Mouse (Mus musculus) embryonic fibroblast, embryonic 13.5 days (primary cell): ENCODE measurements around the gene Rps19bp1. TPM values are rescaled to one million over a fixed set of nuclear protein-coding genes. Genes with fewer than 3 reads are reported as not detected.

Experiments used
- H3K27ac ChIP-seq: 2 replicates; pipeline ENCODE4 v1.5.1; 2012; ENCODE audit warnings: low read length, control low read depth, inconsistent platforms; ENCODE audit not compliant: insufficient read depth
- H3K4me1 ChIP-seq: 2 replicates; pipeline ENCODE4 v1.6.1; 2011; ENCODE audit warnings: low read length; ENCODE audit not compliant: control insufficient read depth, insufficient read depth
- H3K4me3 ChIP-seq: 2 replicates; pipeline ENCODE4 v1.5.1; 2011; ENCODE audit warnings: mild to moderate bottlenecking, control low read depth, low read length; ENCODE audit not compliant: insufficient read depth
- CTCF ChIP-seq: IDR thresholded peaks from 2 replicates; pipeline ENCODE4 v1.5.1; 2011; ENCODE audit warnings: mild to moderate bottlenecking, control low read depth, low read length, moderate library complexity, borderline replicate concordance; ENCODE audit not compliant: insufficient read depth
- POLR2A ChIP-seq: IDR thresholded peaks from 2 replicates; pipeline ENCODE4 v1.6.1; 2011; ENCODE audit warnings: low read depth, mild to moderate bottlenecking, control low read depth, low read length, moderate library complexity
- polyA plus RNA-seq: library from polyadenylated mRNA; stranded (reverse); fragments of >200 nt; gene quantifications from 2 replicates; pipeline ENCODE4 v1.2.4, GENCODE M21; 2011; ENCODE audit warnings: low read depth; ENCODE audit not compliant: missing spikeins, insufficient read length

The Rps19bp1 gene
- polyA plus RNA-seq, 1 experiment: 20.1 TPM

DNA sequence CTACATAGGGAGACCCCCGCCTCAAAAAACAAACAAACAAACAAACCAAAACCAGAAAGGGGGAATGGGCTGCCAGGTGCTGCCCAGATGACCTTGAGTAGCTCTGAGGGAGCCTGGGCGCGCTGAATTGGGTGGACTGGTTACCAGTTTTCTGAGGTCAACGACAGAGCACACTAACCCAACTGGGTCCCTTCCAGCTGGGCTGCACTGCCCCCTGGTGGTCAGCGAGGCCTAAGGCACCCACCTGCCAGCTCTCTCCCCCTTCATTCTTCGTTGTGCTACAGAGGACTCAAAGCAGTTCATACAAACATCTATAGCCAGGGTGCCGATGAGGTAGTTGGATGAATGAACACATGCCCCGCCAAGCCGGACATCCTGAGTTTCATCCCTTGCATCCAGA lies 38.9 kb downstream of the Rps19bp1 start:
- H3K4me1 ChIP-seq: peaks cover under 1% of the 10 kb centered on the region; the same call in 1 of the 2 replicates
- H3K27ac ChIP-seq: no peak overlapping the region
- no peak overlapping the region for H3K4me3 ChIP-seq
- TF ChIP-seq POLR2A (no peak), CTCF (peak; percentile 94)

GRCm38 (mm10) chr15:80223751-80224150 lies 40.4 kb downstream of the Rps19bp1 start:
- Histone ChIP-seq H3K4me3 (no peak overlapping the region), H3K27ac (no peak overlapping the region), H3K4me1 (peaks cover 12% of the 10 kb centered on the region)
- TF ChIP-seq CTCF: no peak
- TF ChIP-seq POLR2A: no peak

DNA sequence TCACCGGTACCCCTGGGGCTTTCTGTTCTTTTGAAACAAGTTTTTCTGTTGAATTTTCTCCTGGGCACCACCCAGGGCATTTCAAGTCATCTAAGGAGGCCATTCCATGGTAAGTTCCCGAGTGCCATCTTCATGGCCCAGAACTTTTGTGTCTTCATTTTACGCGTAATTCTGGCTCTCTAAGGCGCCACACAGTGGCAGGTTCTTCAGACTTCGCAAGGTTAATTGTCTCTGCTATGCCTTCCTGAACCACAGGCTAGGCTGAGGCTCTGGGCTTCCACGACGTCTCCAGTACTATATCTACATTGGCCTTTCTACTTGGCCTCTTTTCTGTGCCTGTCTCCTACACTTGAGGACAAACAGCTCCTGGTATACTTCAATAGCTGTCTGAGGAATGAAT lies 43.1 kb downstream of the Rps19bp1 start:
- Histone ChIP-seq H3K4me1 (peaks cover 12% of the 10 kb centered on the region), H3K4me3 (no peak overlapping the region), H3K27ac (no peak overlapping the region)
- no peak for TF ChIP-seq CTCF
- TF ChIP-seq POLR2A: no peak

DNA sequence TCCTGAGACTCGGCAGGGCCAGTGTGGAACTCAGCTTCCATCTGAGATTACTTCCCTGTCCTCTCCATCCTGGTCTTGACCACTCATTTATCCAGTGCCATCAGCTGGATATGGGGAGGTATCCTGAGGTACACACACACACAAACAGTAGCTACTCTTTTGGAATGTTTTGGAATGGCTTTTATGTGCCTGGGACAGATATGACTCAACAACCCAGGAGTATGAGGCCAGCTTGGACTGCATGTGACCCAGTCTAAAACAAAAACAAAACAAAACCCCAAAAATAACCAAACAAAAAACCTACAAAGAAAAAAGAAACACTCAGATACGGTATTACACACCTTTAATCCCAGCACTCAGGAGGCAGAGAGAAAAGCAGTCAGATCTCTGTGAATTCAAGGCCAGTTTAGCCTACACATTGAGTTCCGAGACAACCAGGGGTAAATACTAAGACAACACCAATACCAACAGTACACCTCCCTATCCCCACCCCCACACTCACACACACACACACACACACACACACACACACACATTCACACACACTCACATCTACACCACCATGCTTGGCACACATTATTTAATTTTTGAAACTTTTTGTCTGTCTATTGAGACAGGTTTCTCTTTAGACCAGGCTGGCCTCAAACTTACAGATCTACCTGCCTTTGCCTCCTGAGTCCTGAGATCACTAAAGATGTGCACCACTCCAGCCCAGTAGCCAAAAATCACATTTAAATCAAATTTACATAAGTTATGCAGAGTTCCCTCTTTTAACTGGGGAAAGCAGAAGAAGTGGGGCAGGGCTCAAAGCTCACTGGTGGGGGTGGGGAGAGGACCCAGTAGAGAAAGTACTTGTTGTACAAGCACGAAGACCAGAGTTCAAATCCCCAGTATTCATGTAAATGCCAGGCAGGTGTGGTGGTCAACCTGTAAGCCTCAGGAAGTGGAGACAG lies 44.1 kb downstream of the Rps19bp1 start:
- Histone ChIP-seq H3K4me3 (no peak overlapping the region), H3K4me1 (peaks cover 12% of the 10 kb centered on the region), H3K27ac (peak overlapping the region; percentile 59)
- TF ChIP-seq POLR2A (no peak), CTCF (no peak)

DNA sequence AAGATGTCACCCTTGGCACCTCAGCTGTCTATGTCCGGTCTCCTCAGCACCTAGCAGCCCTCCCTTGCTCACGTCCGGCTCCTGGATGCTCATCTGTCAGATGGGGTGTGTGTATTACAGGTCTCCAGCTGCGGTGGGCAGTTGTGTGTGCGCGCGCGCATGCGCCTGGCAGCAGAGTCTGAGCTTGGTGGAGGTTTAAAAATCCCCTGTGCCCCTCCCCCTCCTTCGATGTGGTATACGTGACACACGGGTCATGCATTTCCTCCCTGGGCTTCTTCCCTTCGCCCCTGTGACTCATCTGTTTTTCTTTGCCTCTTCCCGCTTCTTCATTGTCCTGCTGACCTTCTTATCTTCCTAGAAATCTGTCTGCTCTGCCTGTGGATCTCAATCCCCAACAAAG lies 44.9 kb downstream of the Rps19bp1 start:
- no peak overlapping the region for H3K4me3 ChIP-seq
- peak overlapping the region; percentile 59 for H3K27ac ChIP-seq
- peaks cover 12% of the 10 kb centered on the region for H3K4me1 ChIP-seq
- no peak for TF ChIP-seq CTCF
- no peak for TF ChIP-seq POLR2A

- TF ChIP-seq CTCF: no peak
- TF ChIP-seq POLR2A: no peak
- H3K27ac ChIP-seq: no peak overlapping the region
- peaks cover 12% of the 10 kb centered on the region for H3K4me1 ChIP-seq
- no peak overlapping the region for H3K4me3 ChIP-seq
Measured at GRCm38 (mm10) chr15:80217476-80217875, 46.6 kb downstream of the Rps19bp1 start.

DNA sequence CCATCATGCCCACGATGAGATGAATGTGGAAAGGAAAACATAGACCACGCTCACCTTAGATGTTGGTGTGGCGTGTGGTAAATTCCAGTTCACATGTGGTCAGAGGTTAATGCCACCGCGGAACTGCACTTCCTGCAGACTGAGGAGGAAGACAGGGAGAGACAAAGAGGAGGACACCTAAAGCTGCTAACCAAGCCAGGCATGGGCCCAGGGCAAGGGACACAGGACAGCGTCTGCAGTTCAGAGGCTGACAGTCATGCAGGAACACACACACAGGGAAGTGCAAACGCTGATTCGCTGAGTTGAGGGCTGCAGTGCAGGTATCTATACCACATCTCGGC lies 47.7 kb downstream of the Rps19bp1 start:
- TF ChIP-seq POLR2A (no peak), CTCF (no peak)
- H3K4me3 ChIP-seq: no peak overlapping the region
- H3K27ac ChIP-seq: no peak overlapping the region
- H3K4me1 ChIP-seq: peaks cover 12% of the 10 kb centered on the region

DNA sequence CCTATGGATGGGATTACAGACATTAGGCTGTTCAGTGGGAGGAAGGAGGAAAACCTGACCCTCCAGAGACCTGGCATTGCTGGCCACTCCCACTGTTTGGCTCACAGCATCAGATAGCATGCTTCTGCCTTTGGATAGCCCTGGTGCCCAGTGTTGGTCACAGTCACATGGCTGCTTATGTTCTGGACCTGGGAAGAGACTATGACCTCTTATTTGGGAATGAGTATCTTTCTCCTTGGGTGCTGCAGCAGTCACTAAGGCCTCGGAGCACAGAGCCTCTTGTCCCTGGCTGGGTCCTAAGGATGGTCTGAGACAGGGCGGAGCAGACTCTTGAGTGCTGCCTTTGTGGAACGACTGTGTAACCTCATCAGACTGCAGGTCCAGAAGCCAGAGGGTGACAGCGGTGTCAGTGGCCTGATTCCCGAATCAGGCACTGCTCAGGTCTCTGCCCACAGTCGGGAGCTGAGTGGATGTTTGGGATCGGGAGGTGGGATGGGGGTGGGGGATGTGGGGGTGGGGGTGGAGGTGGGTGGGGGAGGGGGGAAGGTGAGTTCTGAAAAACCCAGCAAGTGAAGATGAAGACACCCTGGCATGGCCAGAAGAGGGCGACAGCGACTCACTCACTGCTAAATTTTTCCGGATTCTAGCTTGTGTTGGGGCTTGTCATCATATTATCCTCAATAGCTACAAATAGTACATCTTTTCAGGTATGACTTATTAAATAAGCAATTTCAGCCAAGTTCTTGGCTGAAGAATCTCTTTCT lies 48.2 kb downstream of the Rps19bp1 start:
- Histone ChIP-seq H3K27ac (no peak overlapping the region), H3K4me3 (no peak overlapping the region), H3K4me1 (peaks cover 12% of the 10 kb centered on the region)
- TF ChIP-seq CTCF: 0 out of 2 replicates have a peak, but pooled peaks have one; percentile 9
- TF ChIP-seq POLR2A: no peak

- H3K4me1 ChIP-seq: no peaks in the 10 kb centered on the region
- TF ChIP-seq CTCF (no peak), POLR2A (no peak)
- H3K27ac ChIP-seq: no peak overlapping the region
- H3K4me3 ChIP-seq: no peak overlapping the region
Measured at GRCm38 (mm10) chr15:80213688-80214087, 50.4 kb downstream of the Rps19bp1 start.

Other genes with a start within 250 kb of the Rps19bp1 start
- gene Pdgfb, start 249.3 kb downstream of the Rps19bp1 start, polyA plus RNA-seq: 0.70 and 1.0 TPM in 2 replicates
- gene Syngr1, start 173.0 kb downstream of the Rps19bp1 start, polyA plus RNA-seq: 0.95 and 1.1 TPM in 2 replicates
- 1,636 and 1,653 TPM in 2 replicates for gene Rpl3, start 172.4 kb downstream of the Rps19bp1 start, polyA plus RNA-seq
- gene Tab1, start 131.2 kb downstream of the Rps19bp1 start, polyA plus RNA-seq: 11.0 and 12.2 TPM in 2 replicates
- gene Mgat3, start 90.6 kb downstream of the Rps19bp1 start, polyA plus RNA-seq: 12.4 and 12.6 TPM in 2 replicates
- gene Mief1, start 30.3 kb downstream of the Rps19bp1 start, polyA plus RNA-seq: 22.7 and 22.8 TPM in 2 replicates
- not detected in 2 replicates for gene AC140267.1, start 28.5 kb downstream of the Rps19bp1 start, polyA plus RNA-seq
- gene Atf4, start 9.1 kb downstream of the Rps19bp1 start, polyA plus RNA-seq: 364 and 499 TPM in 2 replicates
- 0.38 and 0.86 TPM in 2 replicates for gene Cacna1i, start 22.9 kb upstream of the Rps19bp1 start, polyA plus RNA-seq